Mouse (Mus musculus): ENCODE results near the gene Arl15.

The Arl15 gene

GRCm38 (mm10) chr13:114074471-114074870 lies 280.2 kb downstream of the Arl15 start:
- no peak for DNase-seq

DNA sequence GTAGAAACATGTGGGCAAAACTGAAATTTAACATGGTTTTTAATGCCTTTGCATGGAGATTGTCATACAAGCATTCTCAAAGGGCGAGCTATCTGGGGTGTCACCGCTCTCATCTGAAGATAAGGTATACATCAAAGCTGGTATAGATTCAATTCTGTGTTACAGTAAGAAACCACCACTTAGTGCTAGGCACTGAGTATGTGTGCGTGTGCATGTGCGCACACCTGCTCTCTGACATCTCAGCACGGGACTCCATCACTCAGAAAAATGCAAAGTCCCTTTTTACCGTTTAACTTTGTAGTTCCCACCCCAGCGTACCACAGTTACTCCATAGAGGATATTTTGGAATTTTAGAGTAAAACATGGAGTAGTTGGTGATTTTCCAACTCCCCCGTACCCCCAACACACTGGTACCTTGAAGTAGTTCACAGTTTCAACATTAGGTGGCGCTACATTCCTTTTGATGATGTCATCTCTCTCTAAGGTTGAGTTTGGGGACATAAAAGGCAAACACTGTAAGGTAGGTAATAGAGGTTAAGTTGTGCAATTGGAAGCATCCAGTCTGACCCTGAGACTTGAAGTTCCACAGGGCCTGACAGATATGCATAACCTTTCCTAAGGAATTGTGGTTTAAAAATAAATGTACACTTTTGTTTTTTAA lies 281.5 kb downstream of the Arl15 start:
- peak; percentile 39 for DNase-seq

GRCm38 (mm10) chr13:114077181-114077580 lies 282.9 kb downstream of the Arl15 start:
- no peak for DNase-seq

DNA sequence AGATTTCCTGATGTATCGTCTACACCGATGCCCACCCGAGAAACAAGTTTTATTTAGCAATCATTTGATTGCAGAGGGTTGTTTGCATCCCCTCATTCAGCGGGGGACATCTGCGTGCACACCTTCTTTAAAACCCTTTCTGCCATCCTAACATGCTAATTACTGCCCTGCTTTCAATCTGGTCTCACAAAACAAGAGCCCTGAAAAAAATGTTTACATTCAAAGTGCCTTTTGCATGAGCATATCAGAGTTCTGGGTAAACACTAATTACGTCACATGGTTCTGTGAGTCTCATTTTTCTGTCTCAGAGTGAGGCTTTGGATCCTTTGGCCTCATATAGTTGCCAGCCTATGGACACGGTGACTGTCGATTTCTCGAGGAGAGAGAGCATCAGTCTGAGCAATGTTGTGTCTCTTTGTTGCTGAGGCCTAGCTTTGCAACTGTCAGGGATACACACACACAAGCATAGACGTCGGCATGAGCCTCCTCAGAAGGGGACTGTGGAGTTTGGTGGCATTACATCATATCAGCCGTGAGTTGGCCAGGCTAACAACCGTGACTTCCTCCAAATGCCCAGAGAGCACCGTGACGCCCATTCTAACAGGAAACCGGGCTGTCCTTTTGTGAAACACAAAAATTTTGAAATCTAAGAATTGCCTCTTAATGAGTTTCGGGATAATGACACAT lies 283.4 kb downstream of the Arl15 start:
- DNase-seq, result no peak

- no peak for DNase-seq
Measured at GRCm38 (mm10) chr13:114078851-114079250, 284.5 kb downstream of the Arl15 start.

DNA sequence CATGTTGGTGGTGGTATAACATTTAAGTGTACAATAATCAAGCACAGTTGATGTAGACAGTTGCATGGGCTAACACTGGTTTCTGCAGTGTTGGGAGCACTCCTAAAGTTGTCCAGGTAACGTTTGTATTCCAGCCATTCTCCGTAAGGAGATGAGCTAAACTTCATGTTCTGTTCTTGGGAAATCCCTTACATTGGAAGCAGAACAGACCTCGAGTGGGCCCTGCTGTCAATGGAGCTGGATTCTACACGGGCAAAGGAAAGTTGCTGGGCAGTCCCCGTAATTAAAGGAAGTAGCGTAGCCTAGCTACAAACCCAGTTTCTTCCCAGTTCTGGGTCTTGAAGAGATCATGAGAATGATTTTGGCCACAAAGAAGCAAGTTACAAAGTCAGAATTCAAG lies 285.4 kb downstream of the Arl15 start:
- DNase-seq, result no peak

- DNase-seq, result no peak
Measured at GRCm38 (mm10) chr13:114080491-114080890, 286.2 kb downstream of the Arl15 start.

- no peak for DNase-seq
Measured at GRCm38 (mm10) chr13:114083570-114084138, 289.3 kb downstream of the Arl15 start.

GRCm38 (mm10) chr13:114085442-114085841 lies 291.1 kb downstream of the Arl15 start:
- no peak for DNase-seq

DNA sequence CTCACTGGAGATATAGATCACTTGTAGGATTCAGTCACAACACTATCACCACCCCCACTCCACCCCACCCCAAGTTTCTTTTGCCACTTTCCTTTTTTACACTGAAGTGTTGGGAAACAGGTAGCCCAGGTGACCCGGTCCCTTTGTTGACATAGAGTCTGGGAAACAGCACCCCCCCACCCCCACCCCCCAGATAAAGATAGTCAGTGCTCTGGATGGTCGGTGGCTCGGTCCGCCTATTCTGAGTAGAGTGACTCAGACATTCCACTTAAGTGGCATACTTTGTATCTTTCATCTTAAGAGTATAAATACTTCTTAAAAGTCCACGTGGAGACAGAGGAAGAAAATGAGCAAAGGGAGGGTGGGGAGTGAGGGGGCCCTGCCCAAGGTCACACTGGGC lies 292.0 kb downstream of the Arl15 start:
- DNase-seq, result no peak

DNA sequence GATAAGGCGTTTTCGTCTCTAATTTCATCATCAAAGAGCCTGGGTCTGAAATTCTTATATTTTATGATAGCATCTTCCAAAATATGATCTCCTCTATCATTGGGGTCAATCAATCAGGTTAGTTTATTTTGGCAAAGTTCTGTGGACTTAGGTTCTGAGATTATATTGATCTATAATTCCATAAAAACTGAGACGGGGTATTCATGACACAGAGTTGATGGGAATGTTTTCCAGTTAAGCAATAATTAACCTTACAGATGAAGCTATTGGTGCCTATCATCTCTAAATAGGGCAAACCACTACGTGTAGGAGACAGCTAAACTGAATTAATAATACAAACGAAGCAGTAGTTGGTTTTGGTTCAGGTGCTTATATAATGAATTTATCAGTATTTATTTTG lies 292.5 kb downstream of the Arl15 start:
- no peak for DNase-seq

- DNase-seq, result peak; percentile 27
Measured at GRCm38 (mm10) chr13:114087696-114088465, 293.6 kb downstream of the Arl15 start.

- DNase-seq, result no peak
Measured at GRCm38 (mm10) chr13:114090786-114091185, 296.5 kb downstream of the Arl15 start.

- DNase-seq, result no peak
Measured at GRCm38 (mm10) chr13:114091231-114091630, 296.9 kb downstream of the Arl15 start.

DNA sequence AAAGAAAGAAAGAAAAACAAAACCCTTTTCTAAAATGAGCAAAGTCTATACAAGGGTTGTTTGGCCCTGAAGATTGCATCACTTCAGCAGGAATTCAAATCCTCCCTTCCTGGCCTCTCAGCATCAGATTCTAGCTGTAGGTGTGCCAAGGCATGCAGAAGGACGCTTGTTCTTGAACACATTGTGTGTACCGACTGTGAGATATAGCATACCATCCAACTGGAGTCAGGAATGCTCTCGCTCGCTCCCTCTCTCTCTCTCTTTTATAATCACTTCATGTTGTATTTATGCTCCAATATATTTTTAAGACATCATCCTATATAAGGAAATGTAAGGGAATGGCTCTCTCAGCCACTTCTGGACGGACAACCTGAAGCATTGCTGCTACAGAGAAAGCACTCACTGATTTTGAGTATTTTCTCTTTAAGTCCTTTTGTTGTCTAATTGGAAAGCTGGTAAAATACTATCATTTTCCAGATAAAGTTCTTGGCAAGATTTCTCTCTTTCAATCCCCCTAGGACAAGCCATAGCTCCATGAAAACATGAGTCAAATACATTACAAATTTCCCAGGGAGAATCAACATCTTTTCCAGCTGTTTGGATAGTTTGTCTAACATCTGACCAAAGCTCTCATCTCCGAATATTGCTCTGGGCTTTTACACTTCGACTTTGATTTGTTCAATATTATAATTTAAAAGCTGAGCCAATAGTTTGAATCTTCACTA lies 300.0 kb downstream of the Arl15 start:
- no peak for DNase-seq

- DNase-seq, result no peak
Measured at GRCm38 (mm10) chr13:114095440-114095839, 301.1 kb downstream of the Arl15 start.

DNA sequence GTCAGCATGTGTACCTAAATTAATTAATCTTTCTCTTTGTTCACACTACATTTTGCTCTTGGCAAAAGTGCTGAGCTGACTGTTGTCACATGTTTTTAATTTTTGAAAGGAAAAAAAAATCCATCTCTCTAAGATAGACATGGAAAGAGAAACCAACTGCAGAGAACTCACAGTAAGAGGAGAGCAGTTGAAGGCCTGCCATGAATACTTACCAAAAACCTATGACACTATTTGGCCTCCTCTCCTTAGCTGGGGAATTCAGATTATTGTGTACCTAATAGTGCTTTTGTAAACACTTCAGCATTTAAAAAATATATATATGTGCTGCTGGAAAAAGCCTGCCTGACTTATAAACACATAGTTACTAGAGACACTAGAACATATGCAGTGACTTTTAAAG lies 302.1 kb downstream of the Arl15 start:
- no peak for DNase-seq

DNA sequence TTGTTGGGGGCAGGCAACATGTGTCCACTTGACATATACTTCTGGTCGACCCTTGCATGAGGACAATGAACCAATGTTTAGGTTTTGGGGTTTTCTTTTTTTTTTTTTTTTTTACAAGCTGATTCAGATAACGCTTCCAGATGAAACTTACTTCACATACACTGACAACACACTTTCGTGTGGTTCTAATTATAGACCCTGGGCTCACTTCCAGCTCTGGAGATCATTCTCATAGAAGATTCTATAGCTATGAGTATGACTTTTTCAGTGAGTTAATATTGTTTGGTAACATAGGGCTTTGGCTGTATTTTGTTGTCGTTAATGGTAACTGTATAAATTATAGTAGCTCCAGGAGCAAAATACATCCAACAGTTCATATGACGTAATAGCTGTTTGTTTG lies 306.9 kb downstream of the Arl15 start:
- no peak for DNase-seq

GRCm38 (mm10) chr13:114106083-114106482 lies 311.8 kb downstream of the Arl15 start:
- no peak for DNase-seq

GRCm38 (mm10) chr13:114107499-114107898 lies 313.2 kb downstream of the Arl15 start:
- DNase-seq, result no peak

DNA sequence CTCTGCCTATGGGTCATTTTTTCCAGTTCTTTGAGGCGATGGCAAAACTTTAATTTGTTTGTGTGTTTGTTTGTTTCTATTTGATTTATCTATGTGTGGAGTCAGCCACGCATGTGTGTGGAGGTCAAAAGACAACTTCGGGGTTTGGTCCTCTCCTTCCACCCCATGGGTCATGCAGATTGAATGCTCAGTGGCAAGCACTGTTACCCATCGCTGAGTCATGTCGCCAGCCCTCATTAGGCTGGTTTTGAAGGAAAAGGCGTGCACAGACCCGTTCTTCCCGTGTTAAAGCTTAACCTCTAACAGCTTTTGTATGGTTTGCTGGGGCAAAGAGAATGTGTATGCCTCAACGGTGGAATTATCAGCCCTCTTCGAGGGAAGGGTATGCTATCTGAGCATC lies 315.1 kb downstream of the Arl15 start:
- DNase-seq, result no peak

DNA sequence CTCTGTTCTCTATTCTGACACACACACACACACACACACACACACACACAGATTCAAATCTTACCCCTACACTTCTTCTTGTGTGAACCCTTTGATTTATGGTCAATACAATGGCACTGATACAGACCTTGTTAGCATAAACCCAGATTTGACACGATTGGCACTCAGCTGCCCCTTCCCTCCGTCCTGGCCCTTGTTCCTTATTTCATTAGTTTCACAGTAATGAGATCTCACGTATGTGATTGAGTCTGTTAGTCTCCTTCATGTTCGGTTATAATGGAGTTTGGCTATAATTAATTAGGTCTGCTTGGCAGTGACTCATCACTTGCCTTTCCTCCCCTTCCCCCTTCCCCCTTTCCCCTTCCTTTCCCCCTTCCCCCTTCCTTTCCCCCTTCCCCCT lies 315.5 kb downstream of the Arl15 start:
- no peak for DNase-seq

DNA sequence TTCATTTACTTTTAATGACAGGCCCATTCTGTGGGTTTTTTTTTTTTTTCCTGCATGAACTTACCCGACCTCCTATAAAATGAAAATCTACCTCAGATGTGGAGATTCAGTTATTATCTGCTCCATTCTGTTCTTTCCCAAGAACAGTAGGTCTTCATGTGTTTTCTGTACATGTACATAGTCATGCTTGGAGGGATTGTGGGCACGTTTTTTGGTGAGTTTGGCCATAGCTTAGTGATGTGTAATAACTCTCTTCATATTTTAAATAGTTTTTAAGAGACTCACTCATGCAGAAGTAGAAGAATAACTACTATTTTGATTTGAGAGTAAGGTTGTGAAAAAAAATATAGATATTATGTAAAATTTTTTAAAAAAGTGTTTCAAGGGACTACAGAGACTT lies 319.2 kb downstream of the Arl15 start:
- no peak for DNase-seq

All from kidney, postnatal 14 days (tissue).